Mouse (Mus musculus): Measurements from ENCODE around the gene Mark2.

The Mark2 gene

DNA sequence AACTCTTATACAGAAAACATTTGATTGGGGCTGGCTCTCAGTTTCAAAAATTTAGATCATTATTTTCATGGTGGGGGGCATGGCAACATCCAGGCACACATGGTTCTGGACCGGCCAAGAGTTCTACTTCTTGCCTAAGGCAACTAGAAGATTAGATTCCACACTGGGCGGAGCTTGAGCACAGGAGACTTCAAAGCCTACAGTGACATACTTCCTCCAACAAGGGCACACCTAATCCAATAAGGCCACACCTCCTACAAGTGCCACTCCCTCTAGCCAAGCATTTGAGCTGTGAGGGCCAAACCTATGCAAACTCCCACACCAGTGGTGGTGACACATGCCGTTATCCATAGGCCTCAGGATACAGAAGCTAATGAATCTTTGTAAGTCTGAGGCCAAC, 95.6 kb downstream of the Mark2 start:
- in situ Hi-C loops (cut with MboI; ENCODE audit: low pct_unique_long_range_greater_than_20kb in 1 of 2, low sequenced_read_pairs in 2 of 2, unreplicated experiment in 1 of 2), result no loop called here

- in situ Hi-C loops (cut with MboI; ENCODE audit: low pct_unique_long_range_greater_than_20kb in 1 of 2, low sequenced_read_pairs in 2 of 2, unreplicated experiment in 1 of 2), result no loop called here
Observed at GRCm38 (mm10) chr19:7240782-7241690, 100.6 kb downstream of the Mark2 start, which contains the start of gene Naa40. Gene Naa40 (minus strand): TSS chr19:7241183.

DNA sequence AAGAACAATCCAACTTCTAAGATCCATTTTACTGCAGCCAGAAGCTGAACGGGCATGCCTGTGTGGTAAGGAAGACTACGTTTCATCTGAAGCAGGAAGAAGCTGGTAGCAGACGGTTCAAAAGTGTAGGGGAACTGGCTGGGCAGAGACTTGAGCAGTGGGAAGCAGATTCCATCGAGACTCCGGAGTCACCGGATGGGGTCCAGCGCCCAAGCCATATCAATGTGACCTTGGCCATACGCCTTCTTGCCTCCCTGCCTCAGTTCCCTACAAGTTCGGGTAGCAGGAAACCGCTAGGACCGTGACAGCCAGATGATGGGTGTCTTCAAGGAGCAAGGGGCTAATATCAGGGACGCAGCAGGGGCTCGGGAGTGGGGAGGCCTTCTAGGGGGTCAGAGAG, 101.4 kb downstream of the Mark2 start:
- in situ Hi-C loops (cut with MboI; ENCODE audit: low pct_unique_long_range_greater_than_20kb in 1 of 2, low sequenced_read_pairs in 2 of 2, unreplicated experiment in 1 of 2), result no loop called here

DNA sequence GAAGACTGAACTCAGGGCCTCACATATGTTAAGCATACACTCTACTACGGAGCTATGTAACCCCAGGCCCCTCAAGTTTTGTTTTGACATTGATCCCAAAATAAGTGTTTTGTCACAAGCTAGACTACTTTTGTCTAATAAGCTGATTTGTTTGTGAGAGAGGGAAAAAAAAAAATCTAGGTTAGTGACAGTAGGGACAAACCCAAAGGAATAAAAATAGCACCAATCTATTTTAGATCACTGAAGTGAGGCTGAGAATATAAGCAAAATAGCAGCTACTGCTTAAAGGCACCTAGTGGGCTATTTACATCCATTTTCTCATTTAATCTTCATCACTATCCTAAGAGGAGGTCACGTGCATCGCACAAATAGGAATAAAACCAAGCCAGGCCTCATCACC, 102.1 kb downstream of the Mark2 start:
- in situ Hi-C loops (cut with MboI; ENCODE audit: low pct_unique_long_range_greater_than_20kb in 1 of 2, low sequenced_read_pairs in 2 of 2, unreplicated experiment in 1 of 2), result no loop called here

GRCm38 (mm10) chr19:7236742-7237141, 104.9 kb downstream of the Mark2 start:
- in situ Hi-C loops (cut with MboI; ENCODE audit: low pct_unique_long_range_greater_than_20kb in 1 of 2, low sequenced_read_pairs in 2 of 2, unreplicated experiment in 1 of 2), result no loop called here

- in situ Hi-C loops (cut with MboI; ENCODE audit: low pct_unique_long_range_greater_than_20kb in 1 of 2, low sequenced_read_pairs in 2 of 2, unreplicated experiment in 1 of 2), result no loop called here
Observed at GRCm38 (mm10) chr19:7236011-7236410, 105.6 kb downstream of the Mark2 start.

DNA sequence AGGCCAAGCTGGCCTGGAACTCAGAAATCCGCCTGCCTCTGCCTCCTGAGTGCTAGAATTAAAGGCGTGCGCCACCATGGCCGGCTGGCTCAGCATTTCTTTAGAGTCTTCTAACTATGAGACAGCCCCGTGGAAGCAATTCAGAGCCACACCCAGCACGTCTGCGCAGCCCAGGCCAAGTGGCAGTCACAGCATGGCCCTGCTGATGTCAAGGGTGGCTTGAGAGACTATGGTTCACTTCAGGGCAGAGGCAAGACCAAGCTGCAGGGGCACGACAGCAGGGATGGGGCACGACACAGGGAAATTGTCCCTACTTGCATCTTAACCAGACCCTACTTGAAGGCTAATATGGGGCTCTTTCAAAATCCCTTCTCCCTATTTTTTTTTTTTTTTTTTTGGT, 106.2 kb downstream of the Mark2 start:
- in situ Hi-C loops (cut with MboI; ENCODE audit: low pct_unique_long_range_greater_than_20kb in 1 of 2, low sequenced_read_pairs in 2 of 2, unreplicated experiment in 1 of 2), result no loop called here

DNA sequence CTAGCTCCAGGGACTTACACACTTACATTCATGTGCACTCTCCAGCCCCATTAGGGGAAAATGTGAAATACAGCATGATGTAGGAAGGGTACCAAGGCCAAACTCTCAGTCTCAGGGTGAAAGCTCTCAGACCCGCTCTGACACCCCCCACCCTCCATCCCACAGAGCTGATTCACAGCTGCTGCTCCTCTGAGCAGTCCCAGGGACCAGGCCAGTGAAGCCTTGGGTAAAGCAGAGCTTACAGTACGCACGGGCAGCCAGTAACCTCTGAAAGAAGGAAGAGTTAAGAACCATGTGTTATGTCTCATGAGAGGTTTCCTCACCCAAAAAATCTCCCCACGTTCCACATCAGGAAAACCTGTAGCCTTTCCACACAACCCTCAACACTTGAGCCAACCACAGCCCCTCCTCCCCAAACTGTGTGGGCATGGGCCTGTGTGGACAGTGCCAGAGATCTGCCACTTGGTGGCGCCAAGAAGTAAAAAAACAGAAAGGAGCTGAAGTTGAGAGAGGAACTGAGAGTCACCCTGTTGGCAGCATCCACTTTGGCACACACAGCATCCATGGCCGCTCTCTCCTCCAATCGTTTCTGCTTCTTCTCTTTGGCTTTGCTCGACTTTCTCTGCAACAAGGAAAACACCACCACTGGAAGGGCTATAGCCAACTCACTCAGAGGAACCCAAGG, 107.0 kb downstream of the Mark2 start:
- in situ Hi-C loops (cut with MboI; ENCODE audit: low pct_unique_long_range_greater_than_20kb in 1 of 2, low sequenced_read_pairs in 2 of 2, unreplicated experiment in 1 of 2), result no loop called here

- in situ Hi-C loops (cut with MboI; ENCODE audit: low pct_unique_long_range_greater_than_20kb in 1 of 2, low sequenced_read_pairs in 2 of 2, unreplicated experiment in 1 of 2), result no loop called here
Observed at GRCm38 (mm10) chr19:7226511-7226914, 115.1 kb downstream of the Mark2 start.

Measured in mouse embryonic stem cell (cell line).